Mouse (Mus musculus): ENCODE data around the gene Ormdl2. TPM values are rescaled to one million over a fixed set of nuclear protein-coding genes. Genes with fewer than 3 reads are reported as not detected.

Ormdl2 gene
- polyA plus RNA-seq, 1 experiment from 2014 or later: 58.2 TPM

- no peak overlapping the region for H3K9ac ChIP-seq
- H3K36me3 ChIP-seq: no peaks in the 10 kb centered on the region
- no peaks in the 10 kb centered on the region for H3K27me3 ChIP-seq
- H3K9me3 ChIP-seq (replicated peaks): no peaks in the 10 kb centered on the region
- H3K4me3 ChIP-seq (replicated peaks): no peak overlapping the region
- H3K4me1 ChIP-seq: peaks cover 13% of the 10 kb centered on the region
- no peak overlapping the region for H3K4me2 ChIP-seq (replicated peaks)
- ATAC-seq (ENCODE audit: insufficient number of reproducible peaks, low FRiP score, low TSS enrichment, low read depth): no peak
- 84% methylated on average over 2 of the region's 2 CpGs for WGBS
- H3K27ac ChIP-seq (replicated peaks): peak overlapping the region; percentile 84
Observed at GRCm38 (mm10) chr10:128778441-128778840, 43.0 kb downstream of the Ormdl2 start.

- Histone ChIP-seq H3K36me3 (no peaks in the 10 kb centered on the region), H3K9me3 (replicated peaks) (no peaks in the 10 kb centered on the region), H3K4me3 (replicated peaks) (no peak overlapping the region), H3K27me3 (no peaks in the 10 kb centered on the region), H3K4me2 (replicated peaks) (no peak overlapping the region), H3K27ac (replicated peaks) (no peak overlapping the region), H3K4me1 (peaks cover 4% of the 10 kb centered on the region), H3K9ac (no peak overlapping the region)
- 22% methylated on average over 5 of the region's 5 CpGs for WGBS
- ATAC-seq (ENCODE audit: insufficient number of reproducible peaks, low FRiP score, low TSS enrichment, low read depth): no peak
Observed at GRCm38 (mm10) chr10:128773685-128774084, 47.8 kb downstream of the Ormdl2 start.

GRCm38 (mm10) chr10:128772895-128773294 lies 48.5 kb downstream of the Ormdl2 start:
- 79% methylated on average over 2 of the region's 2 CpGs for WGBS
- no peaks in the 10 kb centered on the region for H3K4me1 ChIP-seq
- ATAC-seq (ENCODE audit: insufficient number of reproducible peaks, low FRiP score, low TSS enrichment, low read depth): no peak
- no peak overlapping the region for H3K4me3 ChIP-seq (replicated peaks)
- H3K27me3 ChIP-seq: no peaks in the 10 kb centered on the region
- H3K27ac ChIP-seq (replicated peaks): no peak overlapping the region
- H3K36me3 ChIP-seq: no peaks in the 10 kb centered on the region; the same call in 1 of the 2 replicates
- H3K4me2 ChIP-seq (replicated peaks): no peak overlapping the region
- no peaks in the 10 kb centered on the region for H3K9me3 ChIP-seq (replicated peaks)
- H3K9ac ChIP-seq: no peak overlapping the region

Other genes starting within 250 kb of the Ormdl2 start
- gene Erbb3, start 232.0 kb downstream of the Ormdl2 start, polyA plus RNA-seq (2015; fragmentation: Nextera tagmentation; extraction: Ambion mirVana): 23.9 and 25.8 TPM in 2 replicates
- gene Rps26, start 194.9 kb downstream of the Ormdl2 start, polyA plus RNA-seq (2015; fragmentation: Nextera tagmentation; extraction: Ambion mirVana): 833 and 868 TPM in 2 replicates
- 3.1 and 3.9 TPM in 2 replicates for gene Ikzf4, start 175.7 kb downstream of the Ormdl2 start, polyA plus RNA-seq (2015; fragmentation: Nextera tagmentation; extraction: Ambion mirVana)
- gene Suox, start 147.6 kb downstream of the Ormdl2 start, polyA plus RNA-seq (2015; fragmentation: Nextera tagmentation; extraction: Ambion mirVana): 19.3 and 20.9 TPM in 2 replicates
- 91.6 and 97.4 TPM in 2 replicates for gene Rab5b, start 125.4 kb downstream of the Ormdl2 start, polyA plus RNA-seq (2015; fragmentation: Nextera tagmentation; extraction: Ambion mirVana)
- gene Pmel, start 117.5 kb downstream of the Ormdl2 start, polyA plus RNA-seq (2015; fragmentation: Nextera tagmentation; extraction: Ambion mirVana): 27.2 and 29.8 TPM in 2 replicates
- gene Cdk2, start 116.6 kb downstream of the Ormdl2 start, polyA plus RNA-seq (2015; fragmentation: Nextera tagmentation; extraction: Ambion mirVana): 105 TPM in 2 replicates
- 25.6 and 26.5 TPM in 2 replicates for gene Dgka, start 76.8 kb downstream of the Ormdl2 start, polyA plus RNA-seq (2015; fragmentation: Nextera tagmentation; extraction: Ambion mirVana)
- 37.7 and 38.5 TPM in 2 replicates for gene Pym1, start 73.8 kb downstream of the Ormdl2 start, polyA plus RNA-seq (2015; fragmentation: Nextera tagmentation; extraction: Ambion mirVana)
- gene Mmp19, start 30.7 kb downstream of the Ormdl2 start, polyA plus RNA-seq (2015; fragmentation: Nextera tagmentation; extraction: Ambion mirVana): 2.3 and 2.6 TPM in 2 replicates
- 62.5 and 64.7 TPM in 2 replicates for gene Dnajc14, start 17.6 kb downstream of the Ormdl2 start, polyA plus RNA-seq (2015; fragmentation: Nextera tagmentation; extraction: Ambion mirVana)
- gene Tmem198b, start 17.3 kb downstream of the Ormdl2 start, polyA plus RNA-seq (2015; fragmentation: Nextera tagmentation; extraction: Ambion mirVana): 25.4 and 28.1 TPM in 2 replicates
- gene Sarnp, start 4.3 kb downstream of the Ormdl2 start, polyA plus RNA-seq (2015; fragmentation: Nextera tagmentation; extraction: Ambion mirVana): 194 and 196 TPM in 2 replicates
- 6.1 TPM in 2 replicates for gene Gdf11, start 70.1 kb upstream of the Ormdl2 start, polyA plus RNA-seq (2015; fragmentation: Nextera tagmentation; extraction: Ambion mirVana)
- gene Cd63, start 79.3 kb upstream of the Ormdl2 start, polyA plus RNA-seq (2015; fragmentation: Nextera tagmentation; extraction: Ambion mirVana): 1,010 and 1,093 TPM in 2 replicates
- gene Rdh5, start 101.2 kb upstream of the Ormdl2 start, polyA plus RNA-seq (2015; fragmentation: Nextera tagmentation; extraction: Ambion mirVana): 19.6 and 21.3 TPM in 2 replicates
- 224 and 226 TPM in 2 replicates for gene Bloc1s1, start 102.4 kb upstream of the Ormdl2 start, polyA plus RNA-seq (2015; fragmentation: Nextera tagmentation; extraction: Ambion mirVana)
- 14.3 and 16.5 TPM in 2 replicates for gene Itga7, start 112.2 kb upstream of the Ormdl2 start, polyA plus RNA-seq (2015; fragmentation: Nextera tagmentation; extraction: Ambion mirVana)
- 0.26 and 0.31 TPM in 2 replicates for gene Mettl7b, start 139.3 kb upstream of the Ormdl2 start, polyA plus RNA-seq (2015; fragmentation: Nextera tagmentation; extraction: Ambion mirVana)
- 0.05 TPM in 1 of 2 replicates, not detected in the other for gene Olfr9, start 167.8 kb upstream of the Ormdl2 start, polyA plus RNA-seq (2015; fragmentation: Nextera tagmentation; extraction: Ambion mirVana)
- not detected in 2 replicates for gene Olfr763, start 189.1 kb upstream of the Ormdl2 start, polyA plus RNA-seq (2015; fragmentation: Nextera tagmentation; extraction: Ambion mirVana)
- gene Olfr764-ps1, start 218.3 kb upstream of the Ormdl2 start, polyA plus RNA-seq (2015; fragmentation: Nextera tagmentation; extraction: Ambion mirVana): not detected in 2 replicates
- not detected in 2 replicates for gene Olfr765, start 228.4 kb upstream of the Ormdl2 start, polyA plus RNA-seq (2015; fragmentation: Nextera tagmentation; extraction: Ambion mirVana)
- 0.07 TPM in 1 of 2 replicates, not detected in the other for gene Olfr766-ps1, start 247.3 kb upstream of the Ormdl2 start, polyA plus RNA-seq (2015; fragmentation: Nextera tagmentation; extraction: Ambion mirVana)

All from embryonic facial prominence, embryonic 15.5 days (tissue).